Mouse (Mus musculus): ENCODE data around the gene Trim9.

GRCm38 (mm10) chr12:70283116-70283731, 64.2 kb downstream of the Trim9 start:
- no peak for TF ChIP-seq EP300 (IDR thresholded peaks at IDR 0.05; ENCODE audit: low read depth in 1 of 2, low read length in 2 of 2)
- no peak for TF ChIP-seq POLR2A (IDR thresholded peaks at IDR 0.05; ENCODE audit: control insufficient read depth in 1 of 2, insufficient read depth in 1 of 2, low read depth in 1 of 2, low read length in 2 of 2, poor library complexity in 1 of 2)
